Mouse (Mus musculus) erythroid progenitor cell, adult 5-6 weeks (primary cell): ENCODE data around the gene Cdcp2. TPM values are rescaled to one million over a fixed set of nuclear protein-coding genes. Genes with fewer than 3 reads are reported as not detected.

Experiments used
- ATAC-seq: replicated peaks from 2 replicates; pipeline ENCODE4 v1.8.0; 2016; ENCODE audit warnings: moderate number of reproducible peaks, mild to moderate bottlenecking, moderate TSS enrichment, inconsistent platforms; ENCODE audit not compliant: poor library complexity, low FRiP score, severe bottlenecking
- total RNA-seq, 2 experiments: library from RNA; stranded (forward) in 1 of 2; stranded (reverse) in 1 of 2; fragments of 150-400 nt in 1 of 2; fragments of 186-747, 209-891 nt in 1 of 2; gene quantifications; 2 replicates each; pipeline versions ENCODE4 v1.2.3 to v1.2.4; 2015 to 2017; ENCODE audit warnings: low replicate concordance in 2 of 2

Cdcp2 gene
- total RNA-seq, 2 experiments from 2014 or later = not detected

DNA sequence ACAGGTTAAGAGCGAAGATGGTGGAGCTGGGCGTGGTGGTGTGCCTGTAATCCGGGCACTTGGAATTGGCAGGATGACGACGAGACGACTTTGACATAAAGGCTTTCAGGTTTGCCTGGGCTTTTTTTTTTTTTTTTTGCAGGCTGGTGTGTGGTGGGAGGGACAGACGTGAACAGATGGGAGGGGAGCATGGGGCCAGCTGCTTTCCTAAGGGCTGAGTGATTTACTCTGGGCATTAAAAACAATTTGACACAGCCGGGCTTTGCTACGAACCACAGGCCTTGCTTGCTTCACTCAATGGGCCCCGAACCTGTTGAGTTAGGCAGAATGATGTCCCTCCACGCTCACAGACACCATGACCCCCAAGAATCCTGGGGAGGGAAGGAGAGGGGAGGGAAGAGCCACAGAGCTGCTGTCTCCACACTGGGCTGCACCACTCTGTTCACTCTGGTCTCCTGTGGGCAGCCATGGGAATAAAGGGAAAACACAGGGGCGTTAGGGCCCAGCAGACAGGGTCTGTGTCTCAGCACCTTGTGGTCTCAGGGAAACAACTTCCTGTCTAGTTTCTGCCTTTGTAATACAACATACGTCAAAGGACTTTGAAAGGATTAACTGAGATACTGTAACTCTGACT lies 30.3 kb downstream of the Cdcp2 start:
- no peak for ATAC-seq

DNA sequence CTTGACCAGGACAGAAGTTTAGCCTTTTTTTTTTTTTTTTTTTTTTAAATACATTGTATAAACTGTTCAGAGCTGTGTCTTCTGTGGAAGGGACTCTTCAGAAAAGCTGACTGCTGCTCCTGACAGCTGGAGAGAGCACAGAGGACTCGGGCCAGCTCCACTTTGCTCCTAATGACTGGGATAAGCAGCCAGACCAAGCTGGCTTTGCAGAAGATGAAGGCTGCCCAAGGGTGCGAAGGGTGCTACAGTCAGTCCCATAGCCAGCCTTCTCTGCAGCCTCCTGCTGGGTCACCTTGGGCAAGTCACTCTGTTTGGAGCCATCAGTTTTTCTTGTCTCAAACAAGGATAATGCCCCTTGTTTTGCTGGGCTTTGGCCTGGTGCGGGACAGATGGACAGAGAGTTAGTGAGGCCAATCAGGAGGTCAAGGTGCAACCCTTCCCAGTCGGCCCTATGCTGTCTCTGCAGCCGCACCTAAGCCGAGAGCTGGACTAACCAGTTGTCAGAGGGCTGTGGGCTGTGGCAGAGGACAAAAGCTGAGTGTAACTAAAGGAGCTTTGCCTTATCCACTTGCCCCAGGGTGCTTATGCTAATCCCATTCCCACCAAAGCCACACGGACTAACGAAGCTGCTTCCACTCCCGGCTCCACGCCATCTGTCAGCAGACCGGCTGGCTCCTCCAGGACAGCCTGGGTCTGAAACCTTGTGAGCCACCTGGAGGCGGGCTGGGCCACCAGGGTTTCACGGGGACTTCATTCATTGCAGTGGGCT lies 31.4 kb downstream of the Cdcp2 start:
- ATAC-seq = no peak

DNA sequence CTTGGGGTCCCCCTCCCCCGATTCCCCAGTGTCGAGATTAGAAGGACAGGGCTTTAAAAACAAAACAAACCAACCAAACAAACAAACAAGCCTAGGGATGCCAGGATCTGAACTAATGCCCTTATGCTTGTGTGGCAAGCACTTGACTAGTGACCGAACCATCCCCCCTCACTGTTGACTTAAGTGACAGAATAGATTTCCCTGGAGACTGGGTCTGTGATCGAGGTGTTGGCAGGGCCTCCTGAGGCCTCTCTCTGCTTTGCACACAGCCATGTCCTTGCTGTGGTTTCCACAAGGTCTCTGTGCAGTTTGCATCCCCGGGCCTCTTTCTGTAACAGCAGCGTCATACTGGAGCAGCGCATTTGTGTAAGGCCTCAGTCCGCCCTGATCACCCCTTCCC lies 32.7 kb downstream of the Cdcp2 start:
- ATAC-seq = no peak

DNA sequence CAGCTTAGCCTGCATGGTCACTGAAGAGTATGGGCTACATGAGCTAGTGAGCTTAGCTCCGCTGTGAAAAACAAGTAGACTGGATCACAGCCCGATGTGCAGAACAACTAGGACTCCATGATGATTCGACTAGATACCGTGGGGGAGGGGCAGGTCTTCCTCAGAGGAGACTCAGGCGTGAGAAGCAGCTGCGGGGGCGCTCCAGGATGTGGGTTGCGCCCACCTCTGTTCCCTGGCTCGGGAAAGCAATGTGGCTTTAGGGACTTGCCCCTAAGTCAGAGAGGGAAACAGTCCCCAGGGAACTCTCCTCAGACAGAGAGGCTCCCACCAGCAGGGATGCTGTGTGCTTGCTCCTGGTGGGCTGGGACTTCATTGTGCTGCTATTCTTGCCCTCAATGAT lies 33.8 kb downstream of the Cdcp2 start:
- no peak; the same call in 1 of the 2 replicates for ATAC-seq

DNA sequence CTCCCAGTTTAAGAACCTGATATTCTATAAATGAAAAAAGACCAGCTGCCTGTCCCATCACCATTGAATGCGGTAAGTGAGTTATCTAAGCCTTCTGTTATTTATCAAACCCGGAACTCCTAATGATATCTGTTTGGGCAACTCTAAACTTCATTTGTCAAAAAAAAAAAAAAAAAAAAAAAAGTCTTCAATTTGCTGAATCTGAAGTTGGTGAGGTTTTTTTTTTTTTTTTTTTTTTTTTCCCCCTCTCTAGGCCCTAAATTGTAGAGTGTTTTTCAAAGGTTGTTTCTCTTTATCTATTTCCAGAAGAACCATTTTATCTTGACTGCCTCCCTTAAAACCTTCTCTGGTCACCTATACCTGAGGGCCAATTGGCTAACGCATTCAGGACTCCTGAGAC lies 38.2 kb downstream of the Cdcp2 start:
- ATAC-seq = no peak

DNA sequence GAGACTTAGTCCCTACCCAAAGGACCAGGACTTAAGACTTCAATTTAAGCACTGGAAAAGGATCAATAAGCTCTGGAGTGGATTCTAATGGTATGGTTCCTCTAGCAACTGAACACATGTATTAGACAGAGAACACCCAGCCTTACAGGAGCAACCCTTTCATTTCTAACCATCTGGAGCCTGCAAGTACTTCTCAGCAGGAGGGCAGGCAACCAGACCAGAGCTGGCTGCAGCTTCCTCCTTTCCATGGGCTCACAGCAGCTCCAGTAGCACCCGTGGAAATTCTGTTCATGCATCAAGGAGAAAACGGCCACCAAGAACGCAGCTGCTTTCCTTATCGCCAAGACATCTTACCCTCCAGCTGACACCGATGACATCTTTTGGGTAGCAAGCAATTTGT lies 39.0 kb downstream of the Cdcp2 start:
- no peak for ATAC-seq

DNA sequence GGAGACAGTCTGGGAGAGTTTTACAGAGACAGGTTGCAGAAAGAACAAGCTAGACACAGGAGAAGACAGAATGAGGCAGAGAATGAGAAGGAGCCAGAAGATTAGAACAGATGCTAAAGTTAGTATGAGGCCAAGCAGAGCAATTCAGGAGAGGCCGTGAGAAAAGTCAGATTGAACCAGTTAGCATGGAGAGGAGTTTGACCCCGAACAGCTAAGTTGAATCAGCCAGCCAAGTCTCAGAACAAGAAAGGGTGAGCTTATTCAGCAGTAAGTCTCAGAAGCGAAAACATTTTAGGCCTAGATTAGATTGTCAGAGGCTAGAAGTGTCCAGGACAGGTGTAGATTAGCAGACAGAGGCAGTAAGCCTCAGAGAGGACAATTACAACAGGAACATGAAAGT lies 39.8 kb downstream of the Cdcp2 start:
- ATAC-seq = no peak

DNA sequence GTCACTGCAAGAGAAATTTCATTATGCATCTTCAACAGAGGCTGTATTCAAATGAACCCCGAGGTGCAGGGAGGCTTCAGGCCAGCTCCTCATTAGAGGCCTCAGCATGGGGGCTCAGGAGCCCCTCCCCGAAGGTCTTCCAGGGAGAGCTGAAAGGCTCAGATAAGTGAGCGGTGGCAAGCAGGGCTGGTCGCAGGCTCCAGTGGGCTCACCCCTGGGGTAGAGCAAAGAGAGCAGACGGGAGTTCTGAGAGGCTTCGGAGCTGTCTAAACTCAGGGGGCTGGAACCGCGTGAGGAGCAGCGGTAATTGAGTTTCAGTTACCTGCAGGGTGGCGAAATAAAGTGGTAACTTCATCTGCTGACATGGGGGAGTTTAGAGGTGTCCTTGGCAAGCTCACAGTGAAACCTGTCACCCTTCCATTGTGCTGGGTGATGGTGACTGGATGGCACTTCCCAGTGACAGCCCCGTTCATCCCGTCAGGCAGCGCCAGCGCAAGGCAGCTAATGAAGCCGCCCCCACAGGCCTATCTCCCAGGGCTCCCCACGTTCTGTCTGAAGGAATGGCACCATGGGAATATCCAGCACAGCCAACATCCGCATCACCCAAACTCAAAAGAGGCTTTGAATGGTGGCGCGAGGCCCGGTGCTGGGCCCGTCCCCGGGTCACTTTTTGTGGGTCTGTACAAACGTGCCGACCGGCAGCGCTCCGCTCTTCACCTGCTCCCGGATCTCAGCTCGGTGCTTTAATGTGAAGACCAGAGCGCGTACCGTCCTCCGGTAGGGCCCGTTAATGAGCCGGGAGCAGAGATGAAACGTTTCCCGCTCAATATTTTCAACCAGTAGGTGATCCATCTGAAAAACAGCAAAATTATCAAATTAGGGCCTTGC lies 42.5 kb downstream of the Cdcp2 start:
- no peak for ATAC-seq

DNA sequence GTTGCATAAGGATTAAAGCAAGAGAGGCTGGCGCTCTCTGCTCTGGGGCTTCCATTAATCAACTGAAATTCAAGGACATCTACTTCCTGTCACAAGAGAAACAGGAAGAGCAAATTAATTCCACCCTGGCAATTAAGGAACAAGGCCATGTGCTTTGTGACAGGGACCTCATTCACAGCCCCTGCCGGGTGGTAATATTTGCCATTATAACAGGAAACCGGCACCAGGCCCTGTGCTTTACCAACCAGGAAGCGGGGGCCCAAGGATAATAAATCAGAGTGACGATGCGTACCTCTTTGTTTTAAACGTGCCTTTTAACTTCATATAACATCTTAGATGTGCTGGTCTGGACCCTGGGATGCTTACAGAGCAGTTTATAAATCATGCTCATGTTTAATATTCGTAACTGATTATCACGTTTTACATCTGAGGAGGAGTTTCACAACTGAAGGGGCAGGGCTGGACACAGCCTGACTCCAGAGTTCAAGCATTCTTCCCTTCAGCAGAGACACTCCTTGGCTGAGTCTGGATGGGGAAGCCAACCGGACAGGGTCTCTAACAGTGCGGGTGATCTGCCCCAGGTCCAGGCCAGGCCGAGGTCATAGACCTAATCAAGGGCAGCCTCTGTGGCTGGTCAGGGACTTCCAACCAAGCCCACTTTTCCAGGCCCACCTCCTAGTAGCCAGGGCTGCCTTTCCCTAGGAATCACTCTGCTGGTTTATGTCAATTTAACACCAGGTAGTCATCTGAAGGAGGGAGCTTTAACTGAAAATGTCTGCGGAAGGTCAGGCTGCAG lies 43.3 kb downstream of the Cdcp2 start:
- ATAC-seq = no peak

DNA sequence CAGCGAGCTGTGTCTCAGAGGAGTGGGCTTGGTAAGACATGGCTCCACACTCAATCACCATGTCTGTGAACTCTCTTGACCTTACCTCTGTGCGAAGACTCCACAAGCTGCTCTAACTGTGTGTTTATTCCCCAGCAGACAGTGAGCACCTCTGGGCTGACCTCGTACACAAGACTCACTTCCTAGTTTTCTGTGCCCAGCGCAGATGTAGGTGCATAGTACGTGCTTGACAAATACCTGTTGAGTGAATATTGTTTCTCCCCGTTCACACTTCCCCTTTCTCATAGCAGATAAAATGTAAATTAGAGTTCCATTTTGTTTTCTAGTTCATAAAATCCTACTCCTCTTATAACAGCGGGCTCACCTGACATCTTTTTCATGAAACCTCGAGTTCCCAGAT lies 46.8 kb downstream of the Cdcp2 start:
- ATAC-seq = no peak

DNA sequence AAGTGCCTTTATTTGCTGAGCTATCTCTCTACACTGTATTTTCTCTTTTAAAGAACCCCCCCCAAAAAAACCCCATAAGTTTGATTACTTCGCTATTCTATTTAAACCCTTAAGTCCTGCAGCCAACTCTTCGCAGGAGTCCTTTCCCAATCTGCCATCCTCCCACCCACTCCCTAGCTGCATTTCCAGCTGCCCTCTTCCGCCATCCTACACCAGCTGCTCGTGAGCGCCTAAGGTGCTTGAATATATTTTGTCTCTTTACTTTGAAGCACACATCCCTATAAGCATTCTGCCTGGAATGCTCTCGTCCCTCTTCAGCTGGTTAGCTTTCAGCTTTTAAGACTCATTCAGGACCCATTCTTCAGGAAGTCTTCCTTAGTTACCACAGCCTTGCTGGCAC lies 54.3 kb downstream of the Cdcp2 start:
- ATAC-seq = no peak

DNA sequence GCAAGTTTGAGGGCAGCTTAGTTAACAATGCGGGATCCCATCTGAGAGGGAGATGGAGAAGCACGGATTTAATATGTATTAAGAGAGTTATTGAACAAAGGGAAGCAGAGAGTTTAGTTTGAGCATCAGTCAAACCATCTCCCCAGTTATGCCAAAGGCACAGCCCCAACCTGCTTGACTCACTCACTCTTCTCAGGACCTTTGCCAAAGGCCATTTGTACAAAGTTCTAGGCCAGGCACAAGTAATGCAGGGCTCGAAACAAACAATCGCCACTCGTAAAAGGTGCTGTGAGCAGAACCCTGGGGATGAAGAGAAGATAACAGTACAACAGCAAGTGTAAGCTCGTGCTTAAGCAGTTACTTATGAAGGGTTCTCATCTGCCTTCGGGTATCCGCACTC lies 55.9 kb downstream of the Cdcp2 start:
- ATAC-seq = no peak

DNA sequence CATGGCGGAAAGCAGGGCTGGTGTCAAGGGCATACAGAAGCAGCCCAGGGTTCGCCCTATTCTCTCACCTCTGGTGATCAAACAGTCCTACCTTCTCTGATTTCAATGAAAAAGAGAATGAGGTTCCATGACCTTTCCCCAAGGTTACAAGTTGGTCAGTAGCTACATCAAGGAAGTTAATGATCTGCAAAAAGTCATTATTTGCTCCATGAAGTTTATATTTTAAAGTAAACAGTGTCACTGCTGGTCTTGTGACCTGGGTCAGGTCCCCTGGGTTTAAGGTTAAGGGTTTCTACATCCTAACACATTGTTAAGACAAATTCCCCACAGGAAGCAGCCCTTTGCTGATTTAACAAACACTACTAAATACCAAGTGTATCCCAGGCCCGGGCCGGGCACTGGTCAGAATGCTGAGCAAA lies 60.3 kb downstream of the Cdcp2 start:
- ATAC-seq = no peak

DNA sequence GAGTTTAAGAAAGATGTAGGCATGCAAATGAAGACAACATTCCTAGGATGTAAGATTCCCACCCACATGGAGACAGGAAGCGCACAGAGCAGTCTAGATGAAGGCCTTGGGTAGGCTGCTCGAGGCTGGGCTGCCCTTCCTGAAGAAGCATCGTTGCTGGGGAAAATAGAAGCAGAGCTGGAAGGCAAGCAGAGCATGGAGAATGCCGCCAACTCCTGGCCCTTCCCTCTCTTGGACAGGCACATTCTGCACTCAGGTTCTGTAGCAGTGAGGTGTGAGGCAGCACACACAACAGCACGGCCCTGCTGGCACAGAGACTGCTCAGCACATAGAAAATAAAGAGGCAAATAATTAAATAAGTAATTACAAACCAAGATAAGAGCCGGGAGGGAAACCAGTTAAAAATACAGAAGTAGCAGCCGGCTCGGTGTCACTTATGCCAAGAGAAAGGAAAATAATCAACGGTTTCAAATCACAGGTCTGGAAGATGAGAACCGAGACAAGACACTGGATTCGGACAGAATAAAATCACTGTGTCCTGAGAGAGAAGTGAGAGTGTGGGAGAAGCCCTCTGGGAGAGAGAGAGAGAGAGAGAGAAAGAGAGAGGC lies 62.6 kb downstream of the Cdcp2 start:
- no peak for ATAC-seq

DNA sequence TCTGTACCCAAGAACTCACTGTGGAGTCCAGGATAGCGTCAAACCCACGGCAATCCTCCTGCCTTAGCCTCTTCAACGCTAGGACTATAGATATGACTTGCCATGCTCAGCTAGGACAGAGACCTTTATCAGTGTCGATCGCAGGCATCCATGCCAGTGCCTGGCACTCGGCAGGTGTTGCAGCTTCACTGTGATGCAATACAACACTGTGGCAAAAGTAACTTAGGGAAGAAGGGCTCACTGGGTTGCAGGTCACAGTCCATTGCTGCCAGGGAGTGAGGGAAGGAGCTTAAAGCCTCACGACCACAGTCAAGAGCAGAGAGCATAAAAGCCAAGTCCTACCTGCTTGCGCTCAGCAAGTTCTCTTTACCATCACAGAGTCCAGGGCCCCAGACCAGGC lies 63.5 kb downstream of the Cdcp2 start:
- ATAC-seq = no peak

Other genes with a start within 250 kb of the Cdcp2 start
- gene Ssbp3, start 186.2 kb upstream of the Cdcp2 start, total RNA-seq (2015; ENCODE audit: low replicate concordance) = 181 and 212 TPM in 2 replicates
- gene Ssbp3, start 186.2 kb upstream of the Cdcp2 start, total RNA-seq (2017; ENCODE audit: low replicate concordance) = 93.7 and 104 TPM in 2 replicates
- 13.4 and 24.9 TPM in 2 replicates for gene Mrpl37, start 30.0 kb upstream of the Cdcp2 start, total RNA-seq (2015; ENCODE audit: low replicate concordance)
- 11.0 and 14.3 TPM in 2 replicates for gene Mrpl37, start 30.0 kb upstream of the Cdcp2 start, total RNA-seq (2017; ENCODE audit: low replicate concordance)
- gene Cyb5rl, start 29.9 kb upstream of the Cdcp2 start, total RNA-seq (2015; ENCODE audit: low replicate concordance) = 0.36 TPM in 1 of 2 replicates, not detected in the other
- 0.15 TPM in 1 of 2 replicates, not detected in the other for gene Cyb5rl, start 29.9 kb upstream of the Cdcp2 start, total RNA-seq (2017; ENCODE audit: low replicate concordance)
- 181 and 214 TPM in 2 replicates for gene Tmem59, start 81.5 kb downstream of the Cdcp2 start, total RNA-seq (2015; ENCODE audit: low replicate concordance)
- gene Tmem59, start 81.5 kb downstream of the Cdcp2 start, total RNA-seq (2017; ENCODE audit: low replicate concordance) = 134 and 191 TPM in 2 replicates
- 13.4 and 14.4 TPM in 2 replicates for gene Tceanc2, start 82.2 kb downstream of the Cdcp2 start, total RNA-seq (2015; ENCODE audit: low replicate concordance)
- gene Tceanc2, start 82.2 kb downstream of the Cdcp2 start, total RNA-seq (2017; ENCODE audit: low replicate concordance) = 7.6 and 48.4 TPM in 2 replicates
- gene Ldlrad1, start 112.3 kb downstream of the Cdcp2 start, total RNA-seq (2015; ENCODE audit: low replicate concordance) = not detected in 2 replicates
- gene Ldlrad1, start 112.3 kb downstream of the Cdcp2 start, total RNA-seq (2017; ENCODE audit: low replicate concordance) = 3.2 TPM in 1 of 2 replicates, not detected in the other
- 8.4 and 15.9 TPM in 2 replicates for gene Lrrc42, start 156.6 kb downstream of the Cdcp2 start, total RNA-seq (2015; ENCODE audit: low replicate concordance)
- gene Lrrc42, start 156.6 kb downstream of the Cdcp2 start, total RNA-seq (2017; ENCODE audit: low replicate concordance) = 8.2 and 22.2 TPM in 2 replicates
- 1.3 and 3.6 TPM in 2 replicates for gene Hspb11, start 156.7 kb downstream of the Cdcp2 start, total RNA-seq (2015; ENCODE audit: low replicate concordance)
- 5.0 and 11.8 TPM in 2 replicates for gene Hspb11, start 156.7 kb downstream of the Cdcp2 start, total RNA-seq (2017; ENCODE audit: low replicate concordance)
- gene Dio1, start 210.3 kb downstream of the Cdcp2 start, total RNA-seq (2015; ENCODE audit: low replicate concordance) = not detected in 2 replicates
- gene Dio1, start 210.3 kb downstream of the Cdcp2 start, total RNA-seq (2017; ENCODE audit: low replicate concordance) = not detected in 2 replicates
- 5.0 and 34.6 TPM in 2 replicates for gene Yipf1, start 217.5 kb downstream of the Cdcp2 start, total RNA-seq (2015; ENCODE audit: low replicate concordance)
- 14.9 and 20.5 TPM in 2 replicates for gene Yipf1, start 217.5 kb downstream of the Cdcp2 start, total RNA-seq (2017; ENCODE audit: low replicate concordance)